Mouse (Mus musculus) layer of hippocampus, adult 18-20 months (tissue): ENCODE measurements around the gene Ankrd33b. TPM values are rescaled to one million over a fixed set of nuclear protein-coding genes. Genes with fewer than 3 reads are reported as not detected.

Experiments
- DNase-seq, 2 experiments: peaks; one replicate each; pipeline ENCODE4 v3.0.0; 2022; ENCODE audit warnings: low spot score in 2 of 2
- total RNA-seq, 2 experiments: library from RNA; stranded (reverse); gene quantifications; 2 replicates each; pipeline ENCODE4 v1.2.3; 2021

Ankrd33b gene
- total RNA-seq, 2 experiments from 2014 or later, result 61.6 to 66.7 TPM

GRCm38 (mm10) chr15:31272695-31273094, 94.8 kb downstream of the Ankrd33b start:
- DNase-seq, result no peak

DNA sequence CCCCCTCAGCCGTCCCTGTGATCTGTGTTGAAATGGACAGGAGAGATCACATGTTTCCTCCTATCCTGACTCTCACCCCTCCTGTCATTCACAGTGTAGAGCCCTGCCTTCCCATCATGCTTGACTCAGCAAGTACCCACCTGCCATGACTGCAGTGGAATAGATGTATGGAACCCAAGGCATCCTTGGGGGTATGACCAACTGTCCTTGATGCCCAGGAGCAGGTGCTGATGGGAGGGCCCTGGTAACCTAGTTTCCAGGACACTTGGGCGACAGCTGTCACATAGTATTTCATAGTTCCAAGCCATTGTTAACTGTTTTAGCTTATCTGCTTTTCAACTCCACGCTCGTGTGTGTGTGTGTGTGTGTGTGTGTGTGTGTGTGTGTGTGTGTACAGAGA, 98.0 kb downstream of the Ankrd33b start:
- no peak for DNase-seq

DNA sequence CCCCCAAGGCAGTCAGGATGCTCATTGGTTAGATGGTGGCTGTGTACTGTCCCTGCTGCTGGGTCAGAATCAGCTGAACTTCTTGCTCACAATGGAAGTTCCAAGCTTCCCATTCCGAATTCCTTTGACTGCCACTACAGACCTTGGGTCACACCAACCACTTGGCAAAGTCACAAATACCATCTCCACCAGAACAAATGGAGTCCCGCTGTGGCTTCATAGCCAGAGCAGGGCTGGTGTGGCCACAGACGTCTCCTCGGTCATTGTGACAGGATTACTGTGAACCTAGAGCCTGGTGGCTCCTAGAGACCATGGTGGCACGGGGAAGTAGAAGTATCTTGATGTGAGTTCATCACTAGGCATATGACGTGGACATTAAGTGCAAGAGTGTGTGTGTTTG, 99.4 kb downstream of the Ankrd33b start:
- DNase-seq, result no peak

GRCm38 (mm10) chr15:31265845-31266244, 101.7 kb downstream of the Ankrd33b start:
- no peak for DNase-seq

DNA sequence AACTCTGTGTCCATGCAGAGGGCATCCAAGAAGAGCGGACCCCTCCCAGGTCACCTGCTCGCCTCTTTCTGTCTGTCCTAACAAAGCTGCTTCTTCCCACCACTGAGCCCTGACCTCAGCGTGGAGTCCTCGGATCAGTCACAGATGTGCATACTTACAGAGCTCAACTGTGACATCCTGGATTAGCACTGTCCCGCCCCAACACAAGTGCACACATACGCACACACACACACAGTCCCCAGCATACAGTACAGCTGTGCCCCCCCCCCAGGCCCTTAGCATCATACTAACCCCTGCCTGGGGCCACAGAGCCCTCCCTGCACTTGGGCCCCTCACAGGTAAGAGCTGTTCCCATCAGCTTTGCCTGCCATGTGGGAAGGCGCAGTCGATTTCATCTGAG, 102.1 kb downstream of the Ankrd33b start:
- DNase-seq, result no peak

DNA sequence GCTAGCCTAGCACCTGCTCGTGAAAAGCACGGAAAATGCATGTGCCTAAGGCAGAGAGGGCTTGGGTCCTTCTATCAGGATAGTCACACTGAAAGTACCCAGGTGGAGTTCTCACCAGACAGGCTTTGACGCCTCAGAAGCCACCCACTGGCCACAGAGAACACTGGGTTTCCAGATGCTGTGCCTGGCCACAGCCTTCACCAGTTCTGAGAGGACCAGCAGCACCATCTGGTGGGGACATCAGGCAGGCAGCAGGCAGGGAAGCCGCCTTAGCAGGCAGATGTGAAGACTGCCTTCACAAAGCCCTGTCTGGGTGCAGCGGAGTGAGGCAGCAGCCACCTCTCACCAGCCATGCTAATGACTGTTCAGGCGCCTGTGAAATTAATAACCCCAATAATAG, 102.7 kb downstream of the Ankrd33b start:
- peak; percentile 80 to 91 for DNase-seq

DNA sequence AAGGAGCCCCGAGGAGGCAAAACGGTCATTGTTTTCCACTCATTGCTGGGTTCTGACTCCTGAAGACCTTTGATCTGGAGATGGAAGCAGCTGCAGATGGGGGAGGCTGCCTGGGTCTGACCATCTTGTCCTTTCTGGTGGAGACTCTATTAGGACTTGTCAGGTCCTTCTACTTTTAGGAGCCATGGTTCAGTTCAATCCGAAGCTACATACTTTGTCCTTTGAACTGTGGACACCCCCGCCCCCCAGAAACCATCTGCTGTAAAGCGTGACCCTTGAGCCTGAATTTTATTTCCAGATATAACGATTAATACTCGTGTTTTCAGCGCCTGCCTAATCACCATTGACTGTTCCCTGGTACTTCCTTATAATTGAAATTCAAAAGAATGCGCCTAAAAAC, 105.2 kb downstream of the Ankrd33b start:
- DNase-seq, result no peak

DNA sequence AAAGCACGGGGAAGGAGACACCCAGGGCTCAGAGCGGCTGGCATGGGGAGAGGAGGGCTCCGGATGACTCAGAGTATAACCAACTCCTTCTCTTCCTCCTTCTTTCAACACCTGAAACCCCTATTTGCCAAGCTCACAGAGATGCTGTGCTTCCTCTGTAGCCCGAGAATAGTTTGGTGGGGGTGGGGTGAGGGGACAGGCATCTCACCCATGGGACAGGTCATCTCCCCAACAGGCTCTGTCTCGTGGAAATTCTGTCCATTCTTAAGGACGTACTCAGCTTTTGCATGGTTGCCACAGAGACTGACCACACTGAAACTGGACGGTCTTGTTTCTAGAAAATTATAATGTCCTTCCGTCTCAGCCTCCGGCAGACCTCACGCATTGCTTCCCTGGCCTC, 106.4 kb downstream of the Ankrd33b start:
- DNase-seq, result no peak

DNA sequence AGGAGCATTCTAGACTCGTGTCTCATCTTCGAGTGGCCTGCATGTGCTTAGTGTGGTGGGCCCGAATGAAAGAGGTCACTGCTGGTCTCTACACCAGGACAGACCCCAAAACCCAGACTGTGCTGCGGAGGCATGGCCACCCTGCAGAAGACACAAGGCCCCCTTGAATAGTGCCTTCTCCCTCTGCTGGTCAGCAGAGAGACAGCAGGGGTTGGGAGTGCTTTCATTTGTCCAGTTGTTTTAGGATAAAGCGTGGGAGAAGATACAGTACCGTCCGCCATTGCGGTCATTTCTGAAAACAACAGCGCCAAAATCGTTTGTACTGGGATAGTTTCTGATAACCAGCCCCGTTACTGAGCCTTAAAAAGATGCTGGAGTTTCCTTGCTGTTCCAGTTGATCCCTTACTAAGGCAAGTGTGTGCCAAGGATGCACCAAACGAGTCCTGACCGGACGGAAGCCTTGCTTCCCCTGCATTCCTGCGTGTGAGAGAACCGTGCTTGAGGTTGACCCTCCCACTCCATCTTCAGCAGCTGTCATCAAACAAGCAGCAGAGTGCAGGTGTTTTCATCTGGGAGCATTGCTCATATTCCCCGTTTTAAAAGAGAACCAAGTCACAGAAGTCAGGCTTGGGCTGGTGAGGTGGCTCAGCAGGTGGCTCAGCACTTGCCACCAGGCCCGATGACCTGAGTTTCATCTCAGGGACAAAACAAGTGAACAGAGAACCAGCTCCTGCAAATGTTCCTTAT, 108.7 kb downstream of the Ankrd33b start:
- DNase-seq, result no peak

DNA sequence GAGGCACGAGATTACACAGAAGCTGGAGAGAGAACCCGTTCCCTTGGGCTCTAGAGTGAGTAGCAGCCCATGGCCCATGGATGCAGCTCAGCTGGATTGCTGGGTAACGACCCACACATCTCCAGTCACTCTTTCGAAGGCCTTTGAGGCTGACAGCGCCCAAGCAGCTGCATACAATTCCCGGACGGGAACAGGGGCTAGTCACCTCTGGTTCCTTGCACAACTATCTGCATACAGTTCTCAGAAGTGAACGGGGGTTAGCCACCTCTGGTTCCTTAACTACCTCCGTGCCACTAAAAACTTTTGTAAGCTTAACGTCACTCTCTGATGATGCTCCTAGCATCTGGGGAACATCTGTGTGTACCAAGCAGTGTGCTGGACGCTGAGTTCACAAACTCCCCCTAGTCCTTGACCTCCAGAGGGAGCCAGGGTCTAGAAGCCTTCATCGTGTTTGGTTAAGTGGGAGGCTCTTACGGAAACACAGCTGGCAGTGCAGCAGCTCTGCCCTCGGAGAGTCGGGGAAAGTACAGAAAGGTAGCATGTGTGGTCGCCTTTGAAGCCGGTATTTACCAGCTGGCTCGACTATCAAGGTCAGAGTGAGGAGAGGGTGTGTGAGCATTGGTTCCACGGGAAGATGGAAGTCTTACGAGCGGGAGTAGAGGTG, 109.4 kb downstream of the Ankrd33b start:
- no peak for DNase-seq

GRCm38 (mm10) chr15:31257329-31257728, 110.2 kb downstream of the Ankrd33b start:
- no peak for DNase-seq

DNA sequence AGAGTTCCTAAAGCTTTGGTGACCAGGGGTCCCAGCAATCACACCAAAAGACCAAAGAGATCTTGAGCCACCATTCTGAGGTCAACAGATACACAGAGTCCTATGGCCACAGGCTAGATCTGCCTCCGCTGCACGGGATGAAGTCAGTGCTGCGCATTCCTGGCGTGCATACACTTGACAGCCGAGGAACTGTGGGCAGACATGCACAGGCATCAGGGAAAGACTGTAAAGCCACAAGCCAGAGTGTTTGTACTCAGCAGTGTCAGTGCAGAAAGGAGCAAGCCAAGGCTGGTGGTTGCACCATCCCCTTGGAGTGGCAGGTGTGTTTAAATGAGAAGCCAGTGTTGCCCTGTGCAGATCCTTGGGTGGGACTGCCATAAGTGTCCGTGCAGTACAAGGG, 111.8 kb downstream of the Ankrd33b start:
- DNase-seq, result peak in 1 of 2 experiments; percentile 53

DNA sequence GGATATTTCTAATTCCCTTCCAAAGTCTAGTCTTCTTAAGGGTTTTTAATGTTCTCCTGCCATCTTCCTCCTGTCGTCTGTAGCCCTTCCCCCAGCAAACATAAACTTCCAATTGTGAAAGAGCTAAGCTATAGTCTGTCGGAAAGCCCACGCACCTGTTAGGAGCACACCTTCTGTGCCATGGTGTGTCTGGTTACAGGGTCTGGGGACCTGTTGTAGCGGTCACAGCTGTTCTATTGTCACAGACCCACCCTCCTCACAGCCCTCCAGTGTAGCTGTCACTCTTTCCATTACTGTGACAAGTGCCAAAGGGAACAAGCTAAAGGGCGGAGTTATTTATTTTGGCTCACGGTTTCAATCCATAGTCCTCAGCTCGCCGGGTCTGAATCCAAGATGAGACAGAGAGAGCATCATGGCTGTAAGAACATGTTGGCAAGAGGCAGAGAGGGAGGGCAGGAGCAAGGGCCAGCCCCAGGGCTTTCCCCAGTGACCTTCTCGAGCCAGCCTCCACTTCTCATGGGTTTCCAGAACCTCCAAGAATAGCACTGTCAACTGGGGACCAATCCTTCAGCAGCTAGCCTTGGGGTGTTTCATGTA, 112.5 kb downstream of the Ankrd33b start:
- DNase-seq, result no peak

DNA sequence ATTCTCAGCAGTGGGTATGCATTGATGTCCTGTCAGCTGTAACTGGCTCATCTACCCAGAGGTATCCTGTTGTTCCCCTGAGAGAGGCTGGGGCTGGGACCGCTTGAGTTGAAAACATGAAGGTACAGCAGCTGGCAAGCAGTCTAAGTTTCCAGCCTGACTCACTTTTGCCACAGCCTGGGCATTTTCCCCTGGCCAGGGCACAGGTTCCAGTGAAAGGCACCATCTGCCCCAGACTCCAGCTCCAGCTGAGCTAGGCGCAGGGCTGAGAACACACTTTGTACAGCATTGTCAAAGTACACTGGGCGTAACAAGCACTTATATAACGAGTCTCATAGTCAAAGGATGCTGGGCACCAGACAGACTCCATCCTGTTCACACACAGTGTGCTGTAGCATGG, 113.6 kb downstream of the Ankrd33b start:
- peak in 1 of 2 experiments; percentile 19 for DNase-seq

DNA sequence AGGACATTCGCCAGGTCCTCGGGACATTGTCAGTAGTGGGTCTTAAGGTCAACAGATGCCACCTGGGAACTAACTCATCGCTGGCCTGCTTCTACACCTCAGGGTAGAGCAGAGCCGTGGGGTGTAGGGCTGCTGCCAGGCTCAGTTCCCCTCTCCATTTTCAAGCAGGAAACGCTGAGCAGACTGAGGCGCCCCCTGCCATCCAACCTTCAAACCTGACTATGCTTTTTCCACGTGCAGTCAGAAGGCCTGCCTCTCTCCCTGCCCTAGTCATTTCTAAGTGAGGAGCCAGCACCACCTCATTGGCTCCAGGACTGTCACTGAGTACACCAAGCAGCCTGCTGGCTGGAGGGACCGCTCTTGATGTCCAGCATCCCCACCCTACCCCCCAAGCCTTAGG, 114.1 kb downstream of the Ankrd33b start:
- DNase-seq, result no peak

- no peak for DNase-seq
Observed at GRCm38 (mm10) chr15:31252590-31253311, 114.8 kb downstream of the Ankrd33b start.

- DNase-seq, result no peak
Observed at GRCm38 (mm10) chr15:31251189-31251588, 116.3 kb downstream of the Ankrd33b start.

DNA sequence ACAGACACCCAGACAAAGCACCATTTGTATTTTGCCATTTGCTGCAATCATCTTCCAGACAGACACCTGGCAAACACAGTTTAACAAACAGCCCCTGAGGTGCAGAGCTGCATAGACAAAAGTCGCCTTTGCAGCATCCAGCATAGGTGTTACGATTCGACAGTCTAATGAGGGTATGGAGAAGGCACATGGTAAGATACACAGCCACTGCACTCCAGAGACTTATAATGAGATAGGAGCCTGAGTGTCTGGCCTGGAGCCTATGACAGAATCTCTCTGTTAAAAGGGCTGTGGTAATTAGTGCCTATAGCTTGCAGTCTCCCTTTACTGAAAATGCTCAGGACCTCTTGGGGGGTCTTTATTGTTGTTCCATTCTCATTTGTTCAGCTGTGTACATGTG, 116.8 kb downstream of the Ankrd33b start:
- DNase-seq, result no peak

DNA sequence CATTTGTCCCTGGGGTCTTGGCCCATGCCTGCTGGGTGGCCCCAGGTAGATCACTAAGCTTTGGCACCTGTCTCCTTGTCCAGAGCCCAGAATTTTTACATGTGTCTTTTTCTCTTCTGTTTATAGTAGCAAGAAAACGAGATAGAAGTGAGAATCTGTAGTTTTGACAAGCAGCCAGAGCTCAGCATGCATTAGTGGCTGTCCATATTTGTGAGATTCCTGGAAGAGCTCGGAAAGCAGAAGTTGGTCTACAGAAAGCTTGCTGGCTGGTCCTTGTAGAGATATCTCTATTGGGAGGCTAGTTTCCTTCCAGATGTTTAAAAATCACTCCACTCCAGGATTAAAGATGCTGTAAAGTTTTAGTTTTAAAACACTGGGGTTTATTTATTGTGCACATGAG, 117.5 kb downstream of the Ankrd33b start:
- DNase-seq, result no peak

- no peak for DNase-seq
Observed at GRCm38 (mm10) chr15:31248882-31249281, 118.6 kb downstream of the Ankrd33b start.

- peak; percentile 31 to 60 for DNase-seq
Observed at GRCm38 (mm10) chr15:31247035-31247434, 120.5 kb downstream of the Ankrd33b start.

DNA sequence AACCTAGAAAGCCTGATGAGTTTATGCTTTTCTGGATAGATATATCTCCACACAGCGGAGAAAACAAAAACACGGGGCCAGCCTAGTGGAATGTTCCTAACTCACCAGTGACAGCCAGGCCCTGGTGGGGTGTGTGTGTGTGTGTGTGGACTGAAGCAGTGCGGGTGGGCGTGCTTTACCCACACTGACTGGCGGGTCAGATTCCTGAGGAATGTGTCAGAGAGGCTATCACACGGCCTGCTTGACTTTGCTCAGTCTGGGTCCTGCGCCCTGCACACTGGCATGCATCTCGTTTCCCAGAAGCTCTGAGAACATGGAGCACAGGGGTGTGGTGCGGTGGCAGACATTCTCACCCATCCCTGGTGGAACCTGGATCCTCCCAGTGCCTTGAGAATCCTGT, 121.6 kb downstream of the Ankrd33b start:
- no peak for DNase-seq
